Mouse (Mus musculus): ENCODE measurements at regions not wholly inside any gene's neighbourhood (a gene's known extent, or its start where the extent isn't known, plus 50 kb on each side); places are given as distances from the start of the nearest gene placed in this dataset.

- ATAC-seq (replicated peaks; ENCODE audit: low FRiP score, poor library complexity, severe bottlenecking) = no peak
These were observed 167.2 kb upstream of the Mbnl1 start for GRCm38 (mm10) chr3:60305399-60305798.

- no peak for ATAC-seq (replicated peaks; ENCODE audit: low FRiP score, poor library complexity, severe bottlenecking)
These were observed 162.2 kb upstream of the Mbnl1 start for GRCm38 (mm10) chr3:60310402-60310801.

DNA sequence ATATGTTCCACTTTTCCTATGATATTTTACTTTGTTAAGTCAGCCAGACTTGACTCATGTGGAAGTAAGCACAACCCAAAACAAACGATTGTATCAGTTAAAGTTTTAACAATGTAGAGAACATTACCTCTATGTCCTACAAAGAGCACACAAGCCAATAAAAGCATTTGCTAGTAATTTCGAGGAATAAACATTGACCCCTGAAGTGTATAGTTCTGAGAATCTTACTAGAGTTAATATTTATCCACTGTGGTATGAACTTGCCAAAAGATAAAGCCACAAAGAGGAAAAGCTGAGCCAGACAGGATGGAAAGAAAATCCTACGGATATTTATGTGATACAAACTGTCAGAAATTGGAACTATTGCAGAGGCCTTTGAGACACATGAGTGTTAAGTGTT is 161.5 kb upstream of the Mbnl1 start:
- no peak for ATAC-seq (replicated peaks; ENCODE audit: low FRiP score, poor library complexity, severe bottlenecking)

DNA sequence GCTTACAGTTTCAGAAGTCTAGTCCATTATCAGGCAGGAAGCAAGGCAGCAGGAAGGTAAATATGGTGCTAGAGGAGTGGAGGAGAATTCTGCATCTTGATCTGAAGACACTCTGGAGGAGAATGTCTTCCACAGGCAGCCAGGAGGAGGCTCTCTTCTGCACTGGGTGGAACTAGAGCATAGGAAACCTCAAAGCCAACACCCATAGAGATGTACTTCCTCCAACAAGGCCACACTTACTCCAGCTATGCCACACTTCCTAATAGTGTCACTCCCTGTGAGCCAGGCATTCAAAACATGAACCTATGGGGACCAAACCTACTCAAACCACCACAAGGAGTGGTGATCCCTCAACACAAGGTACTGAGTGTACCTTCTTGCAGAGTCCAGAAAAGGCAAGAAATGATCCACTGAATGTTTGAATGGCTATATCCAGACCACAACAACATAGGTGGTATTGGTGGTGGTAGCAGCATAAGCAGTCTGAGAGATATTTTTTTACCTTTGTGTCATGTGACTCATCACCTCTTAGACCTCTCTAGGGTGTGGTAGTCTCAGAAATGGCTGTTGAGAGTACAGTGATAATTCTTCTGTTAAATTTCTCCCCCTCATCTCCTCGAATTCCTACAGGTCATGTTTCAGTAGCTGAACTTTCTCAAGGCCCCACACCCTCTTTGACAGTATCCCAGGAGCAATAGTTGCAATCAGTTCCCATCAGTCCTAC is 152.3 kb upstream of the Mbnl1 start:
- ATAC-seq (replicated peaks; ENCODE audit: low FRiP score, poor library complexity, severe bottlenecking) = no peak

DNA sequence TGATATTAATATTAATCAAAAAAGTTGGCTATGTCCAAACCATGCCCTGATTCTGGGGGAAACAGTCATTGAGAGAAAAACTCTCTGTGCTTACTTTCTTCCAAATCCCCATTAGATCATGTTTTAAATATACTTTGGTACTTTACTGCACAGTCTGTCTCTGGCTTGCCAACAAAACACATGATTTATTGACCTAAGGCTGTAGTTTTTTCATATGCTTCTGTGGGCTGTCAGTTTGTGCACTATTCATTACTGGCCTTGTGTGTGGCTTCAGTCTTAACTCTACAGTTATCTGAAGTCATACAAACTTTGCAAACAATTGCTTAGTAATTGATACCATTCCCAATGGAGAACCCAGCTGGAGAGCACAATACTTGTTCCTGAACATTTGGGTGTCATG is 149.1 kb upstream of the Mbnl1 start:
- ATAC-seq (replicated peaks; ENCODE audit: low FRiP score, poor library complexity, severe bottlenecking) = no peak

DNA sequence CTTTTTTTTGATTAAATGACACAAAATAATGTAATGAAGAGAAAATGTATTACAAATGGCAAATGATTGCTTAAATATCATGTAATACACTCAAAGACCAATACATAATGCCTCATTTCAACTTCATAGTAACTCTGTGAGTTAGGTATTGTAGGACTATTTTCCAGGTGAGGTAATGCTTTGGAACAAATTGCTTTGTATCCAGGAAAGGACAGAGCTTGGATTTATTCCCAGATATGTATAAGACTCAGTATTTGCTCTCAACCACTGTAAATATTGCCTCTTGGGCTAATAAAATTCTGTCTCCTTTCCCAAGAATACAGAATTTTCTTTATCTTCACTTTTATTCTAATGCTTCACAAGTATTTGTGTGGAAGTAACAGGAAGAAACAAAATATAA is 148.2 kb upstream of the Mbnl1 start:
- ATAC-seq (replicated peaks; ENCODE audit: low FRiP score, poor library complexity, severe bottlenecking) = no peak

GRCm38 (mm10) chr3:60324969-60325368 is 147.7 kb upstream of the Mbnl1 start:
- ATAC-seq (replicated peaks; ENCODE audit: low FRiP score, poor library complexity, severe bottlenecking) = no peak

DNA sequence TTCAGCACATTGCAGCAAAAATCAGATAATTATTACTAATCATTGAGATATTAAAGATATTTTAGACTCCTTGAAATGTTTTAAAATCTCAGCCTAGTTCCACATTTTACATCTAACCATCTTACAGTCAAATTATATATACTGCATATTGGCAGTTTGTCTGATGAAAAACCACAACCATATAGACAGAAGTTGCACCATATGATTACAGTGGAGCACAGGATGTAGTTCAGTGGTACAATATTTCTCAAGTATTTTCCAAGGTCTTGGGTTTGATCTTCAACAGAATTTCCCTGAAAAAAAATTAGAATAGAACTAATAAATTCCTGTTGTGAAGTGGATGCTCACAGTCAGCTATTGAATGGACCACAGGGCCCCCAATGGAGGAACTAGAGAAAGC is 140.2 kb upstream of the Mbnl1 start:
- no peak for ATAC-seq (replicated peaks; ENCODE audit: low FRiP score, poor library complexity, severe bottlenecking)

DNA sequence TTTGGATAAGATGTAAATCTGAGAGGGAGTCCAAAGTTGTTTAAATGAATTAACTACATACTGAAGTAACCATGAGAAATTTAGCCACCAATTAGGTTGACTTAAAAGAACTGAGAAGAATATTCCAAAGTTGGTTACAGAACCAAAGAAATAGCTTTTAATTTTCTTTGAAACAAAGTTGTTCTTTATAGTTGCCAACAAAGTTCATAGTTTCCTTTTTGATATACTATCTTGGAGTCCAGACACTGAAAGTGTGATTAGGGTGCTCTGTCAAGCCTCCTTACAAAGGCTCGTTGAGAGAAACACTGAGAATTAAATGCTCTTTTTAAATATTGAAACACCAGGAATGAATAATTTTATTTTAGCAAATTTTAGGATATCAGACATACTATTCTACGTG is 139.0 kb upstream of the Mbnl1 start:
- ATAC-seq (replicated peaks; ENCODE audit: low FRiP score, poor library complexity, severe bottlenecking) = no peak

DNA sequence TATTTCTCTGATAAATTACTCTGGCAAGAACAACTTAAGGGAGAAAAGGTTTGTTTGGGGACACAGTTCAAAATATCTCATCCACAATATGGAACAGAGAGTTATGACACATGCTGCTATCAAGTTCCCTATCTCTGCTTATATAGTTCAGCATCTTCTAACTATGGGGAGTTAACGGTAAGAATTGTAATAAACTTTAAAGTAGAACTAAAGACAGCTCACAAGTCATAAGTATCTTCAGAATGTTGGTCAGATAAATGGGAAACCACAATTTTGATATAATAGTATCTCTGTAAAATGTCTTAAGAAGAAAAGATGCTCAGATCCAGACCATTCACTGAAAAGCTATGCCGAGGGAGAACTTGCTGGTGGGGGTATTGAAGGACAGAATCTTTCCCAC is 138.5 kb upstream of the Mbnl1 start:
- ATAC-seq (replicated peaks; ENCODE audit: low FRiP score, poor library complexity, severe bottlenecking) = no peak

DNA sequence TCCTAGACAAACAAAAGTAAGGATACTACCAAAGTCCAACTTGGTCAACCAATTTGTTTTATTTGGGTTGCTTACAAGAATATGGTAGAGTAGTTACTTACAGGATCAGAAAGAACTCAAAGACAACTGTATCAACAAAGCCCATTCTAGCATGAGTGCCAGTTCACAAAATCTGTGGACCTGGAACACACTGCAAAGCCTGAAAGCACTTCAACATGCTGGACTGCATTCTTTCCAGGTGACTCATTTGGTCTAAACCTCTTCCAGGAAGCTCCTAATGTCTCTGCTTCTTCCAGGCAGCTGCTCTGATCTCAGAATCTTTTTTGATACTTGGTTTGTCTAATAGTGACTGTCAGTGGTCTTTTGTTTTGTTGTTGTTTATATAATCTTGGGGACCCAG is 126.2 kb upstream of the Mbnl1 start:
- ATAC-seq (replicated peaks; ENCODE audit: low FRiP score, poor library complexity, severe bottlenecking) = no peak

- no peak for ATAC-seq (replicated peaks; ENCODE audit: low FRiP score, poor library complexity, severe bottlenecking)
These were observed 125.6 kb upstream of the Mbnl1 start for GRCm38 (mm10) chr3:60347049-60347448.

- no peak for ATAC-seq (replicated peaks; ENCODE audit: low FRiP score, poor library complexity, severe bottlenecking)
These were observed 101.3 kb upstream of the Mbnl1 start for GRCm38 (mm10) chr3:60371176-60371965.

- no peak for ATAC-seq (replicated peaks; ENCODE audit: low FRiP score, poor library complexity, severe bottlenecking)
These were observed 99.0 kb upstream of the Mbnl1 start for GRCm38 (mm10) chr3:60373662-60374061.

DNA sequence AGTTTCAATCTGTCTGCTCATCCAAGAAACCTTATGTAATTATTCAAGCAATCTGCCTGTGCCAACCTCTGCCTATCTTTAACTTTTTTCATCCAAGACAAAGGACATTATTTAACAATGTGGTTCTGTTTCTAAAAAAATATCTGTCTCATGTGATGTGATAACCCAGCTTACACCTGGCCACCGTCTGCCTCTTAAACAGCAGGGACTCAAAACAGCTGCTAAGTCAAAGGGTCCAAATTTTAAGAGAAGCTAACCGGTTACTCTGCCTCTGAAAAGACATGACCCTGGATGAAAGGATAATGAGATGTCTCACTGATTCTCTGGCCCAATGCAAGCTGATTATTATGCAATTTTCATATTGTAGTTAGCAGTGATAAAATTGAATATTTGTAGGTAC is 84.0 kb upstream of the Mbnl1 start:
- ATAC-seq (replicated peaks; ENCODE audit: low FRiP score, poor library complexity, severe bottlenecking) = no peak

GRCm38 (mm10) chr3:60389032-60389431 is 83.6 kb upstream of the Mbnl1 start:
- ATAC-seq (replicated peaks; ENCODE audit: low FRiP score, poor library complexity, severe bottlenecking) = no peak

- ATAC-seq (replicated peaks; ENCODE audit: low FRiP score, poor library complexity, severe bottlenecking) = peak; percentile 93
These were observed 77.3 kb upstream of the Mbnl1 start for GRCm38 (mm10) chr3:60395299-60395698.

DNA sequence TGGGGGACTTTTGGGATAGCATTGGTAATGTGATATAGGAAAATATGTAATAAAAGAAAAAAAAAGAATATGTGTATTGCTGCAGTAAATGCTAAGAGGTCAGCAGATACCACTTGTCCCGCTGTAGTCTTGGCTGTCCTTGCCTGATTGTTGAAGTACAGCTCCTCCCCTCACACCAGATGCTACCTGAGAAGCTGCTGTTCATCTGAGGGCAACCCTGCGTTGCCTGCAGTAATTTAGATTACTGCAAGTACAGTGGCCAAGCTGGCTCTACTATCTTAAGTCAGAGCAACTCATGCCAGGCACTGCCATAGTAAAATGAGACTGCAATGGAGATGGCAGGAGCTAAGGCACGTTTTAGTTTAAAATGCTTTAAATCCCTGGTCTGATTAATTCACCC is 75.7 kb upstream of the Mbnl1 start:
- no peak for ATAC-seq (replicated peaks; ENCODE audit: low FRiP score, poor library complexity, severe bottlenecking)

GRCm38 (mm10) chr3:60398796-60399195 is 73.8 kb upstream of the Mbnl1 start:
- no peak for ATAC-seq (replicated peaks; ENCODE audit: low FRiP score, poor library complexity, severe bottlenecking)

- no peak for ATAC-seq (replicated peaks; ENCODE audit: low FRiP score, poor library complexity, severe bottlenecking)
These were observed 70.3 kb upstream of the Mbnl1 start for GRCm38 (mm10) chr3:60402251-60402830.

GRCm38 (mm10) chr3:60407426-60407825 is 65.2 kb upstream of the Mbnl1 start:
- no peak for ATAC-seq (replicated peaks; ENCODE audit: low FRiP score, poor library complexity, severe bottlenecking)

Data from erythroblast, adult 5-6 weeks (primary cell).